Mouse (Mus musculus): ENCODE results near the gene Slc9b2. TPM values are rescaled to one million over a fixed set of nuclear protein-coding genes. Genes with fewer than 3 reads are reported as not detected.

Gene Slc9b2
- total RNA-seq (2021) = not detected
- long read RNA-seq, experiment 1 = 0 reads
- long read RNA-seq, experiment 2 = 0 reads

GRCm38 (mm10) chr3:135307411-135308259 lies at the start of gene Slc9b2:
Gene Slc9b2 (plus strand): TSS chr3:135307700.
- intact Hi-C loops (cut with DNase I) = no loop called here
- no peak for DNase-seq

- no peak for DNase-seq
- intact Hi-C loops (cut with DNase I) = no loop called here
Observed at GRCm38 (mm10) chr3:135258919-135259318, 48.6 kb upstream of the Slc9b2 start.

DNA sequence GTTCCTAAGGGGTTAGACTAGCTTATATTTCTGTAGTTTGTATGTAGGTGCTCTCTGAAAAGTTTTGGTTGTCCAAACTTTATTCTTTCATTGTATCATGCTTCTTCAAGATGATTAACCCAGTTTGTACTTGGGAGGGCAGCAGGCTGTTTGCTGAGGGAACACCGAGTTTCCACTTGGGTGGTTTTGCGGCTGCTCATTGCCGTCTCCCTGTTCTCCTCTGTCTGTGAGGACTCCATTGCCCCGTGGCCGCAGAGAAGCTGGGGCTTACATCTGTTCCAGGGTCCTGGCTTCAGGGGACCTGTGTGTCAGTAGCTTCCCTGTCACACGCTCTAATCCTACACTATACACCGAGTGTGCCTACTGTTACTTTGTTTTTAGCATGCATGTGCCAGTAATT lies 47.3 kb upstream of the Slc9b2 start:
- intact Hi-C loops (cut with DNase I) = no loop called here
- no peak for DNase-seq

GRCm38 (mm10) chr3:135268616-135269015 lies 38.9 kb upstream of the Slc9b2 start:
- DNase-seq = no peak
- intact Hi-C loops (cut with DNase I) = no loop called here

GRCm38 (mm10) chr3:135269391-135269990 lies 38.0 kb upstream of the Slc9b2 start:
- intact Hi-C loops (cut with DNase I) = no loop called here
- DNase-seq = no peak

DNA sequence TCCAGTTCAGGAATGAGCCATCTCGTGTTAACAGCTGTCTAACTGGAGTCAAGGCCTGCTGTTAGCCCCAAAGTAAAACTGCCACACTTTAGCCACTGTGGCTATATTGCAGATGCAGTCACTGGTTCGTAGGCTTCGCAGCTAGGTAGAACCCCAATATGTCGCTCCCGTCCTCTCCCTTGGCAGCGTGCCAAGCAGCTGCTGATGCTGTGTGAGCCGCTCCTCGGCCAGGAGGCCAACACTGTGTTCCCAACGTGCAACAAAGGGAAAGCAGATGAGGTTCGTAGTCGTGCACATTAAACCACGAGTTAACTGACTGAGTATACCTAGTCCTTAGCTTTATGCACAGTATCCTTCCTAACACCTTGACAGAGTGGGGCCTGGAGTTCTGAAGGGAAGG lies 34.9 kb upstream of the Slc9b2 start:
- DNase-seq = no peak
- intact Hi-C loops (cut with DNase I) = no loop called here

DNA sequence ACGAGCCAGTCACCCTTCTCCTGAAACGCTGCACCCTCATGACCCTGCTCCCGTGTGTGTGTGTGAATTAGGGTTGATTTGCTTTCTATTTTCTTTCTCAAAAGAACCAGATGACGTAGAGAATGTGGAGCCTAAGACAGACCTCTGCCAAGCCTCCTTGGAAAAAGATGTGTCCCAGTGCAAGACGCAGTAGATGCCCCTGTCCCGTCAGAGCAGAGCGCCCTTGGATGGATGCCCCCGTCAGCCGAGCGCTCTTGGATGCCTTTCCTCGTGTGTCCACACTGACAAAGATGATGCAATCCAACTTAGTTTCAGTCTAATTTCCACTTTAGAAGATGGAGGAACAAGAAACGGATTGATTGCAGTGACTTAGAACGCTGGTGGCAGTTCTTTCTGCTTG lies 34.5 kb upstream of the Slc9b2 start:
- intact Hi-C loops (cut with DNase I) = no loop called here
- peak in 1 of 2 experiments; percentile 16 for DNase-seq

DNA sequence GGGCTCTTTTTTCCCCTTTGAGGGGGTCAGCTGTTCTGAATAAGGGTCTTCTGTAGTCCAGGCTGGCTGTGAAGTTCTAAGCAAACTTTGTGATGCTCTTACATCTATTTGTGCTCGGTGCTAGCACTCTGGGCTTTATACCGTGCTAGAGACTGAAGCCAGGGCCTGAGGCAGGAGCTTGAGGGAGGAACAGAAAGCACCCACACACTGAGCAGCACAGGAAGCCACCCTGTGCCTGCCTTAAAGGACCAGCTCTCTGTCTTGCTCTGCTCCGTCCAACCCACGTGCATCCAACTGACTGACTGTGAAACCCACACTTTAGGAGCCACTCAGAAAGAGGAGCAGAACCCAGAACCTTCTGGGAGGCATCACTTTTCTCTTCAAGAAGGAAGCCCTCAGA lies 27.3 kb upstream of the Slc9b2 start:
- intact Hi-C loops (cut with DNase I) = loop anchor here (5.0 kb wide), 3 partner anchors 122 to 452 kb away; no protein-coding TSS in a partner anchor
- no peak for DNase-seq

DNA sequence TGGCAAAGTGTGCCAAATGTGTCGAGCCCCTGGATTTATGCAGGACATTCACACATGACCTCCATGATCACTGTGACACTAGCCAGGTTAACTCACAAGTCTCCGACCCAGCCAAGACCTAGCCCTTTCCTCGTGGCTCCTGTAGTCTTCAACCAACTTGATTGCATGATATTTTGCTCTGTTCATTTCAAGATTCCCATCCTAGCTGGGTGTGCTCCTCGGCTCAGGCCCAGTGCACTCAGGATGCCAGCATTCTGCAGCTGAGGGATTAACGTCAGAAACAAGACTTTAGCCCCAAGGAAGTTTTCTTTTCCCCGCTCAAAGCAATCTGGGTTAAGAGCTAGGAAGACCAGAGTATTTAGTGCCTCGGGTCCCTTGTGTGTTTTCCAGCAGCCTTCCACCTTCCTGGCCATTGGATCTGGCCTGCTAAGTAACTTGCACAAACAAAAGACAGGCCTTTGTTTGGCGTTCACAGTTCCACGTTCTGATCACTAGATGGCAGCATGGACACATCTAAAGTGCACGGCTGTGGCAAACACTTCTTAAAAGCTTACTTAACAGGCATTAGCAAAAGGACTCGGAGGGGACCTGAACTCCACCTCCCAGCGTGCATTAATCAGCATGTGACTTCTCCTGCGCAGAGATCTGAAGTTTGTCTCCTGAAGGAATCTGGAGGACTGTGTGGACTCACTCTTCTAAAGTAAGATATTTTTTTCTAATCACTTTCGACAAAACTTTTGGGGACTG lies 26.7 kb upstream of the Slc9b2 start, which contains the start of gene Bdh2:
Bdh2 (plus strand) TSS at position 553 of the 747 bp plus-strand sequence.
- DNase-seq = peak; percentile 57 to 64
- intact Hi-C loops (cut with DNase I) = loop anchor here (5.0 kb wide), 3 partner anchors 121 to 451 kb away; no protein-coding TSS in a partner anchor

- DNase-seq = no peak
Observed at GRCm38 (mm10) chr3:135281701-135282100, 25.8 kb upstream of the Slc9b2 start.

GRCm38 (mm10) chr3:135285256-135285655 lies 22.2 kb upstream of the Slc9b2 start:
- no peak for DNase-seq
- intact Hi-C loops (cut with DNase I) = no loop called here

More at GRCm38 (mm10) chr3:135281701-135282100, 25.8 kb upstream of the Slc9b2 start:
- intact Hi-C loops (cut with DNase I) = loop anchor here (5.0 kb wide), 3 partner anchors 121 to 451 kb away; no protein-coding TSS in a partner anchor

- DNase-seq = no peak
- intact Hi-C loops (cut with DNase I) = no loop called here
Observed at GRCm38 (mm10) chr3:135285807-135286206, 21.7 kb upstream of the Slc9b2 start.

- intact Hi-C loops (cut with DNase I) = no loop called here
- DNase-seq = no peak
Observed at GRCm38 (mm10) chr3:135288138-135288750, 19.3 kb upstream of the Slc9b2 start.

GRCm38 (mm10) chr3:135289148-135289547 lies 18.4 kb upstream of the Slc9b2 start:
- no peak for DNase-seq
- intact Hi-C loops (cut with DNase I) = no loop called here

DNA sequence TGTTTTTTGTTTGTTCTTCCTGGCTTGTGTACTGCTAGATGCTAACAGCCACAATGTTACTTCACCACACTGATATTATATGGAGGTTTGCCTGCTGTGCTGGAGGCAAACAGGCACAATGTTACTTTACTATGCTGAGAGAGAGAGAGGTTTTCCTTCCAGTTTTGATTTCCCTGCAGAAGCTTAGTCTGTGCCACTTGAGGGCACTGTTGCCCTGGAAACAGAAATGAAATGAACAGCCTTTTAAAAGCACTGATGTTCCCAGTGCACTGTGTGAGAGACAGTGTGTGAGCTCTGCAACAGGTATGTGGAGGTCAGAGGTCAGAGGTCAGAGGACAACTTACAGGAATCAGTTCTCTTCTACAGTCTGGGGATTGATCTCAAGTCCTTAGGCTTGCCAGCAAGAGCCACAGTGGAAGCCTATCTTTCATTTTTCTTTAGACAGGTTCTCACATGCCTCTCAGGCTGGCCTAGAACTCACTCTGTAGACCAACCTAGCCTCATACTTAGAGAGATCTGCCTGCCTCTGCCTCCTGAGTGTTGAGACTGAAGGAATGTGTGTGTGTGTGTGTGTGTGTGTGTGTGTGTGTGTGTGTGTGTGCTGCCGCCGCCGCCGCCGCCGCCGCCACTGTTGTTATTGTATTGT lies 17.1 kb upstream of the Slc9b2 start:
- intact Hi-C loops (cut with DNase I) = loop anchor here (5.0 kb wide), 1 partner anchor 37 kb away; no protein-coding TSS in a partner anchor
- no peak for DNase-seq

DNA sequence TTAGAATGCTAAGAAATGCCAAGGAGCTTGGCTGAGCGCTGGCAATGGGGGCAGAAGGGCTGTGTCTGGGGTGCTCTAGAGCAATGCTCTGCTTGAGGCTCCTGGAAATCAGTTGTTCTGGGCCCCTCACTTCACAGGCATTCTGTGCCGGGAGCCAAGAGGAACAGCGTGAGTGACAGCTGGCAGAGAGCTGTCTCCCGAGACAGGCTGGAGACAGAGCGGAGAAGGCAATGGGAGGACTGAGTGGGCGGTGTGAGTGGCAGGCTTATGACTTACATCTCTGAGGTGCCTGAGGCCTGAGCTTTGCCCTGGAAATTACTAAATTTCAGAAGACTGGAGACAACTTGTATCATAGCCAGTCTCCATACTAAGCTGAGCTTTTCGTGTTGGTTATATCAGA lies 13.8 kb upstream of the Slc9b2 start:
- no peak for DNase-seq
- intact Hi-C loops (cut with DNase I) = loop anchor here (5.0 kb wide), 1 partner anchor 34 kb away; no protein-coding TSS in a partner anchor

GRCm38 (mm10) chr3:135295559-135295958 lies 11.9 kb upstream of the Slc9b2 start:
- DNase-seq = no peak
- intact Hi-C loops (cut with DNase I) = no loop called here

GRCm38 (mm10) chr3:135298560-135298959 lies 8.9 kb upstream of the Slc9b2 start:
- intact Hi-C loops (cut with DNase I) = no loop called here
- DNase-seq = no peak

- no peak for DNase-seq
- intact Hi-C loops (cut with DNase I) = no loop called here
Observed at GRCm38 (mm10) chr3:135300081-135300480, 7.4 kb upstream of the Slc9b2 start.

- DNase-seq = no peak
- intact Hi-C loops (cut with DNase I) = no loop called here
Observed at GRCm38 (mm10) chr3:135304060-135304459, 3.4 kb upstream of the Slc9b2 start.

All from gastrocnemius, postnatal 36 days (tissue).